Mouse (Mus musculus): ENCODE data around the gene Psmd9.

DNA sequence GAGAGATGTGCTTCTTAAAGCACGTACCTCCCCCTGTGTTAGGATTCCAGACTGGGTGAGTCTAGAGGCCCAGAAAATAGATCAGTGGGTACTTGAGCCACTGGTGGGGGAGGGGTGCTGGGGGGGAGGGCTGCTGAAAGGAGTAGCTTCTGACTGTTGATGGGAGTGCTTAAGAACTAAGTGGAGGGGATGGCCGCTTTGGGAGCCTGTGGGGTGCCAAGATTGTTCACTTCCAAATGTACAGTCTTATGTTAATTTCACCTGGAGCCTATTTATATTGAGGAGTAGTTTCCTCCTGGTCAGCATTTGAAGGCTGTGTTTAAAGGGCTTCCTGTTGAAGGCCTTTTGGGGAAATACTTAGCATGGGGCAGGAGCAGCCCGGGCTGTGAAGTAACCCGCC is 11.2 kb upstream of the Psmd9 start:
- TF ChIP-seq CTCF (IDR thresholded peaks at IDR 0.05; ENCODE audit: control insufficient read depth, insufficient read depth, low read length) (no peak), POLR2A (IDR thresholded peaks at IDR 0.05; ENCODE audit: borderline replicate concordance, control insufficient read depth, low read depth, low read length) (no peak)
